In the genomic region with DNA sequence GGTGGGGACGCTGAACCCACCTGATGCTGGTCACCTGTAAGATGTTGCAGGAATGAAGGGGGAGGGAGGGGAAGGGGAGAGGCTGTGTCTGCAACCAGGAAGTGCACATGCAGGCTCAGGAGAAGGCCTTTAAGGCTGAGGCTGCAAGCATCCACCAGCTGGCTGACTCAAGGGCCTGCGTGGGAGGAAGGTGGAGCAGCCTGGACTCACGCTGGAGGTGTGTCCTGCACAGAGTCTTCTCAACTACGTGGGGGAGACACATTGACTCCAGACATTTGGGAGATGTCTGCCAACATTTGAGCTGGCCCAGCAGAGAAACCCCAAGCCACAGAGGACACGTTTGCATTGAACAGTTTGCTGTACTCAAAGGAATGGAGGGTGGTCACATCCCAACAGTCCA, we compare ENCODE assay signal across 23 mouse cellular contexts.
DNase-seq lines count a peak whose midpoint lies in the region; ATAC-seq and TF ChIP-seq lines count a peak whose summit lies in the region.
"Had no signal": no experiment of that assay in that cellular context is flagged by ENCODE, and none has a peak within 500 bp of the region (broad histone marks: within the 10 kb centered on the region; RNA-seq: fewer than 3 reads in every experiment).

No protein-coding gene starts in this region.

- no peak for TF ChIP-seq RAD21 in CH12.LX (IDR thresholded peaks at IDR 0.05; ENCODE audit: low read depth, low read length)

- no peak overlapping the region for H3K4me2 ChIP-seq in hindbrain, embryonic 12.5 days (replicated peaks)
- H3K4me2 ChIP-seq in lung, embryonic 16.5 days (ENCODE audit: low read depth, low read length) = no peak overlapping the region; the same call in 1 of the 2 replicates
- no peak overlapping the region for H3K4me2 ChIP-seq in CH12.LX (ENCODE audit: insufficient read depth, low read depth, poor library complexity, severe bottlenecking)
- H3K4me2 ChIP-seq: heart, embryonic 12.5 days; liver, embryonic 11.5 days had no signal

- peaks cover 42% of the 10 kb centered on the region for H3K4me1 ChIP-seq in hindbrain, embryonic 10.5 days (replicated peaks)
- H3K4me1 ChIP-seq in hindbrain, embryonic 12.5 days = peaks cover 27% of the 10 kb centered on the region
- peaks cover 15% of the 10 kb centered on the region for H3K4me1 ChIP-seq in lung, embryonic 16.5 days (replicated peaks; ENCODE audit: control insufficient read depth, insufficient read depth, low read length)
- peaks cover 35 to 80% of the 10 kb centered on the region in 2 experiments for H3K4me1 ChIP-seq in CH12.LX (ENCODE audit: control insufficient read depth in 1 of 2, insufficient read depth in 2 of 2)

- H3K9ac ChIP-seq in hindbrain, embryonic 12.5 days = no peak overlapping the region
- no peak overlapping the region for H3K9ac ChIP-seq in lung, embryonic 16.5 days (ENCODE audit: low read length)
- no peak overlapping the region for H3K9ac ChIP-seq in CH12.LX (ENCODE audit: insufficient read depth, low read depth)
- H3K9ac ChIP-seq: heart, embryonic 12.5 days; limb, embryonic 12.5 days; liver, postnatal 0 days; midbrain, embryonic 15.5 days had no signal

- H3K27me3 ChIP-seq in hindbrain, embryonic 10.5 days (ENCODE audit: insufficient read depth, poor library complexity, severe bottlenecking) = peaks cover 19% of the 10 kb centered on the region; the same call in 1 of the 2 replicates
- H3K27me3 ChIP-seq in hindbrain, embryonic 12.5 days = no peaks in the 10 kb centered on the region
- no peaks in the 10 kb centered on the region for H3K27me3 ChIP-seq in lung, embryonic 16.5 days (ENCODE audit: control insufficient read depth, insufficient read depth, low read depth, low read length)
- H3K27me3 ChIP-seq in CH12.LX (replicated peaks) = no peaks in the 10 kb centered on the region
- H3K27me3 ChIP-seq: heart, embryonic 12.5 days; midbrain, embryonic 15.5 days had no signal

- TF ChIP-seq EP300 in CH12.LX (IDR thresholded peaks at IDR 0.05; ENCODE audit: low read length) = no peak

- dilution Hi-C loops in CH12.LX (cut with MboI; ENCODE audit: extremely low pct_ligation_motif_present, extremely low pct_unique_long_range_greater_than_20kb, low sequenced_read_pairs) = no loop called here

- TF ChIP-seq CTCF in CH12.LX (conservative IDR thresholded peaks at IDR 0.05 in 1 of 2, IDR thresholded peaks at IDR 0.05 in 1 of 2; ENCODE audit: low read depth in 2 of 2, low read length in 2 of 2) = no peak

- peaks cover 4% of the 10 kb centered on the region; the same call in 1 of the 2 replicates for H3K9me3 ChIP-seq in hindbrain, embryonic 10.5 days
- H3K9me3 ChIP-seq in hindbrain, embryonic 12.5 days (replicated peaks) = 0 out of 2 replicates have a peak, but pooled peaks cover 4% of the 10 kb centered on the region
- no peaks in the 10 kb centered on the region; the same call in 1 of the 2 replicates for H3K9me3 ChIP-seq in lung, embryonic 16.5 days (ENCODE audit: control insufficient read depth, low read length)
- peaks cover 10% of the 10 kb centered on the region for H3K9me3 ChIP-seq in CH12.LX (replicated peaks; ENCODE audit: low read length)
- H3K9me3 ChIP-seq: midbrain, embryonic 15.5 days had no signal

- no peak for DNase-seq in hindbrain, embryonic 10.5 days (ENCODE audit: low spot score)
- DNase-seq in lung, postnatal 14 days = no peak
- DNase-seq in CH12.LX (ENCODE audit: extremely low read depth) = no peak
- peak; percentile 11 for DNase-seq in lung, postnatal 25 days (ENCODE audit: low spot score)
- DNase-seq in natural killer cell, adult 2 months (ENCODE audit: low spot score in 2 of 2) = no peak
- DNase-seq in embryo, embryonic 11 days = no peak
- DNase-seq: adrenal gland, postnatal 14 days; cerebellum, adult 9-11 months; gastrocnemius, postnatal 25 days; heart, postnatal 10 days; liver, postnatal 0 days; right cerebral cortex, adult 18-20 months; right cerebral cortex, postnatal 4 days had no signal

- H3K4me3 ChIP-seq in hindbrain, embryonic 10.5 days = no peak overlapping the region
- H3K4me3 ChIP-seq in hindbrain, embryonic 12.5 days = no peak overlapping the region
- no peak overlapping the region for H3K4me3 ChIP-seq in lung, embryonic 16.5 days (ENCODE audit: low read length)
- H3K4me3 ChIP-seq in CH12.LX (replicated peaks in 1 of 3; ENCODE audit: low read depth in 2 of 3, low read length in 2 of 3, poor library complexity in 1 of 3) = no peak overlapping the region
- H3K4me3 ChIP-seq: embryonic facial prominence, embryonic 10.5 days; heart, embryonic 12.5 days; layer of hippocampus, adult 2 months; limb, embryonic 12.5 days; midbrain, embryonic 15.5 days; myocyte had no signal

- no peak for ATAC-seq in hindbrain, embryonic 12.5 days (ENCODE audit: low FRiP score)
- ATAC-seq in lung, embryonic 16.5 days (ENCODE audit: low read depth) = peak; percentile 64
- ATAC-seq: intestine, postnatal 0 days; liver, postnatal 0 days had no signal

- H3K36me3 ChIP-seq in hindbrain, embryonic 10.5 days = no peaks in the 10 kb centered on the region
- H3K36me3 ChIP-seq in hindbrain, embryonic 12.5 days = no peaks in the 10 kb centered on the region
- H3K36me3 ChIP-seq in lung, embryonic 16.5 days (ENCODE audit: control insufficient read depth, insufficient read depth, low read length) = no peaks in the 10 kb centered on the region
- peaks cover 6 to 42% of the 10 kb centered on the region in 2 experiments for H3K36me3 ChIP-seq in CH12.LX (replicated peaks in 1 of 2; ENCODE audit: control insufficient read depth in 1 of 2, insufficient read depth in 1 of 2, low read length in 1 of 2)
- H3K36me3 ChIP-seq: embryonic facial prominence, embryonic 10.5 days; heart, embryonic 12.5 days; limb, embryonic 12.5 days; midbrain, embryonic 15.5 days had no signal

- no peak for TF ChIP-seq POLR2A in CH12.LX (IDR thresholded peaks at IDR 0.05; ENCODE audit: low read depth, low read length)

- H3K27ac ChIP-seq in hindbrain, embryonic 10.5 days = 0 out of 2 replicates have a peak overlapping the region, but pooled peaks have one; percentile 12
- no peak overlapping the region for H3K27ac ChIP-seq in hindbrain, embryonic 12.5 days
- H3K27ac ChIP-seq in lung, embryonic 16.5 days (ENCODE audit: low read length) = peak overlapping the region; percentile 59
- no peak overlapping the region for H3K27ac ChIP-seq in CH12.LX (ENCODE audit: insufficient read depth, low read depth)
- H3K27ac ChIP-seq: embryonic facial prominence, embryonic 10.5 days; layer of hippocampus, adult 2 months; limb, embryonic 12.5 days had no signal

- 65% methylated on average over 5 of the region's 5 CpGs for WGBS in hindbrain, embryonic 10.5 days
- 58% methylated on average over 5 of the region's 5 CpGs for WGBS in hindbrain, embryonic 12.5 days
- WGBS in lung, embryonic 16.5 days = 31% methylated on average over 5 of the region's 5 CpGs

- in situ Hi-C loops in CH12.LX (cut with MboI; ENCODE audit: low pct_ligation_motif_present, low pct_unique_long_range_greater_than_20kb, low sequenced_read_pairs) = no loop called here

- no peaks in the 10 kb centered on the region for H3K79me2 ChIP-seq in CH12.LX (replicated peaks; ENCODE audit: control insufficient read depth, extremely low read depth, insufficient read depth, poor library complexity, severe bottlenecking)

TF ChIP-seq in CH12.LX, 34 proteins besides CTCF, POLR2A, EP300 and RAD21:
- TF ChIP-seq MAX (IDR thresholded peaks at IDR 0.05; ENCODE audit: low read length) (no peak), ELF1 (IDR thresholded peaks at IDR 0.05; ENCODE audit: low read depth, low read length) (0 out of 2 replicates have a peak, but pooled peaks have one; percentile 10)
TF ChIP-seq in CH12.LX: peak in this region for 1.

Comparison
In these comparisons a context has a peak if more than half of its experiments do, and no peak if none do; other contexts are left out.
1. H3K27ac ChIP-seq: peak in hindbrain, embryonic 10.5 days (single experiment) and lung, embryonic 16.5 days (single experiment); none in hindbrain, embryonic 12.5 days (single experiment) and CH12.LX (single experiment).